Mouse (Mus musculus) embryonic facial prominence, embryonic 14.5 days (tissue): ENCODE measurements around the gene Mpdz. TPM values are rescaled to one million over a fixed set of nuclear protein-coding genes. Genes with fewer than 3 reads are reported as not detected.
A peak's percentile ranks its signal among the peaks of the same experiment; 100 is the strongest.

Source experiments
- ATAC-seq: fragments of 200-750 bp; cut with Nextera tagmentation; 2 replicates; pipeline ENCODE4 v1.8.0; 2017; ENCODE audit warnings: low read depth, moderate number of reproducible peaks, moderate TSS enrichment
- DNase-seq: peaks from one replicate; pipeline ENCODE4 v3.0.0-alpha.2; 2015; ENCODE audit warnings: low spot score
- H3K27ac ChIP-seq: fragments of 300-500 bp; sonication (generic); replicated peaks from 2 replicates; pipeline ENCODE4 v1.5.1; 2014; ENCODE audit warnings: low read depth, mild to moderate bottlenecking, low read length, moderate library complexity
- H3K27me3 ChIP-seq: fragments of 300-500 bp; sonication (generic); replicated peaks from 2 replicates; pipeline ENCODE4 v1.6.1; 2014; ENCODE audit warnings: low read length; ENCODE audit not compliant: control insufficient read depth, insufficient read depth
- H3K36me3 ChIP-seq: fragments of 300-500 bp; sonication (generic); 2 replicates; pipeline ENCODE4 v1.6.1; 2014; ENCODE audit warnings: low read length, mixed read lengths; ENCODE audit not compliant: control insufficient read depth, insufficient read depth
- H3K4me1 ChIP-seq: fragments of 300-500 bp; sonication (generic); 2 replicates; pipeline ENCODE4 v1.6.1; 2014; ENCODE audit warnings: antibody characterized with exemption, low read length; ENCODE audit not compliant: control insufficient read depth, insufficient read depth
- H3K4me2 ChIP-seq: fragments of 300-500 bp; sonication (generic); 2 replicates; pipeline ENCODE4 v1.6.1; 2014; ENCODE audit warnings: low read depth, mild to moderate bottlenecking, low read length, moderate library complexity, mixed read lengths
- H3K4me3 ChIP-seq: fragments of 300-500 bp; sonication (generic); 2 replicates; pipeline ENCODE4 v1.5.1; 2014; ENCODE audit warnings: low read depth, mild to moderate bottlenecking, low read length
- H3K9ac ChIP-seq: fragments of 300-500 bp; sonication (generic); 2 replicates; pipeline ENCODE4 v1.6.1; 2014; ENCODE audit warnings: low read depth, mild to moderate bottlenecking, low read length, moderate library complexity, mixed read lengths
- H3K9me3 ChIP-seq: fragments of 300-500 bp; sonication (generic); 2 replicates; pipeline ENCODE4 v1.6.1; 2016; ENCODE audit warnings: low read length; ENCODE audit not compliant: control insufficient read depth
- WGBS: fragments of 180-500 bp; shearing (Covaris S2); extraction: QIAGEN DNeasy Blood & Tissue Kit; methylation state at CpG from one replicate; pipeline ENCODE4 v1.1.7; 2014; 5-methylcytosine and 5-hydroxymethylcytosine counted together
- polyA plus RNA-seq: library from polyadenylated mRNA; unstranded; fragments of >200 nt; fragmentation: Nextera tagmentation; extraction: Ambion mirVana; gene quantifications from 2 replicates; pipeline ENCODE4 v1.2.1, GENCODE M21; 2014

The Mpdz gene
- polyA plus RNA-seq, 1 experiment from 2014 or later = 37.1 TPM

GRCm38 (mm10) chr4:81458921-81459320, 16.3 kb upstream of the Mpdz start:
- Histone ChIP-seq H3K27me3 (no peaks in the 10 kb centered on the region), H3K4me2 (no peak overlapping the region), H3K9ac (no peak overlapping the region), H3K4me1 (no peaks in the 10 kb centered on the region), H3K27ac (no peak overlapping the region), H3K36me3 (no peaks in the 10 kb centered on the region), H3K9me3 (no peaks in the 10 kb centered on the region), H3K4me3 (no peak overlapping the region)
- no peak for DNase-seq
- 80% methylated on average over 1 of the region's 1 CpGs for WGBS
- ATAC-seq = no peak

- Histone ChIP-seq H3K27ac (no peak overlapping the region), H3K27me3 (no peaks in the 10 kb centered on the region), H3K4me2 (no peak overlapping the region), H3K4me1 (peaks cover 18% of the 10 kb centered on the region), H3K4me3 (no peak overlapping the region), H3K9ac (no peak overlapping the region), H3K36me3 (no peaks in the 10 kb centered on the region), H3K9me3 (no peaks in the 10 kb centered on the region)
- 79% methylated on average over 3 of the region's 3 CpGs for WGBS
- ATAC-seq (no peak), DNase-seq (no peak)
Measured at GRCm38 (mm10) chr4:81453806-81454205, 11.2 kb upstream of the Mpdz start.

- Histone ChIP-seq H3K27me3 (no peaks in the 10 kb centered on the region), H3K4me1 (peaks cover 18% of the 10 kb centered on the region), H3K9ac (no peak overlapping the region), H3K4me2 (no peak overlapping the region), H3K27ac (0 out of 2 replicates have a peak overlapping the region, but pooled peaks have one; percentile 17), H3K9me3 (no peaks in the 10 kb centered on the region), H3K4me3 (no peak overlapping the region), H3K36me3 (no peaks in the 10 kb centered on the region)
- WGBS = 33% methylated on average over 2 of the region's 2 CpGs
- peak; percentile 55; the same call in 1 of the 2 replicates for ATAC-seq
- peak; percentile 40 for DNase-seq
Measured at GRCm38 (mm10) chr4:81452183-81452582, 9.6 kb upstream of the Mpdz start.

GRCm38 (mm10) chr4:81449413-81449812, 6.8 kb upstream of the Mpdz start:
- ATAC-seq = no peak

GRCm38 (mm10) chr4:81443566-81443965, 951 bp upstream of the Mpdz start:
- Histone ChIP-seq H3K4me1 (0 out of 2 replicates have a peak, but pooled peaks cover 4% of the 10 kb centered on the region), H3K9me3 (no peaks in the 10 kb centered on the region), H3K27ac (no peak overlapping the region), H3K27me3 (no peaks in the 10 kb centered on the region), H3K9ac (no peak overlapping the region), H3K4me3 (peak overlapping the region; percentile 77; the same call in 1 of the 2 replicates), H3K4me2 (peak overlapping the region; percentile 59), H3K36me3 (no peaks in the 10 kb centered on the region)
- DNase-seq (no peak), ATAC-seq (no peak)
- 82% methylated on average over 5 of the region's 5 CpGs for WGBS

More at GRCm38 (mm10) chr4:81449413-81449812, 6.8 kb upstream of the Mpdz start:
- DNase-seq = no peak
- no peak overlapping the region for H3K9ac ChIP-seq
- H3K4me3 ChIP-seq = no peak overlapping the region
- H3K9me3 ChIP-seq = no peaks in the 10 kb centered on the region
- no peak overlapping the region for H3K27ac ChIP-seq
- H3K27me3 ChIP-seq = no peaks in the 10 kb centered on the region
- no peak overlapping the region for H3K4me2 ChIP-seq
- H3K36me3 ChIP-seq = no peaks in the 10 kb centered on the region
- peaks cover 18% of the 10 kb centered on the region for H3K4me1 ChIP-seq
- WGBS = 90% methylated on average over 4 of the region's 4 CpGs

- no peaks in the 10 kb centered on the region for H3K36me3 ChIP-seq
- H3K4me2 ChIP-seq = no peak overlapping the region
- no peaks in the 10 kb centered on the region for H3K4me1 ChIP-seq
- ATAC-seq (no peak), DNase-seq (no peak)
- no peaks in the 10 kb centered on the region for H3K9me3 ChIP-seq
- WGBS = 82% methylated on average over 3 of the region's 3 CpGs
- no peak overlapping the region for H3K27ac ChIP-seq
- no peak overlapping the region for H3K9ac ChIP-seq
- H3K4me3 ChIP-seq = no peak overlapping the region
- H3K27me3 ChIP-seq = no peaks in the 10 kb centered on the region
Measured at GRCm38 (mm10) chr4:81433961-81434360, 8.7 kb downstream of the Mpdz start.

- WGBS = 82% methylated on average over 4 of the region's 4 CpGs
Measured at GRCm38 (mm10) chr4:81430826-81431225, 11.8 kb downstream of the Mpdz start.

GRCm38 (mm10) chr4:81430105-81430504, 12.5 kb downstream of the Mpdz start:
- no peak overlapping the region for H3K4me3 ChIP-seq
- H3K4me2 ChIP-seq = no peak overlapping the region
- ATAC-seq = peak; percentile 63; the same call in 1 of the 2 replicates
- no peaks in the 10 kb centered on the region for H3K27me3 ChIP-seq
- no peaks in the 10 kb centered on the region for H3K9me3 ChIP-seq
- H3K36me3 ChIP-seq = no peaks in the 10 kb centered on the region
- no peak for DNase-seq
- no peak overlapping the region for H3K27ac ChIP-seq
- 63% methylated on average over 3 of the region's 3 CpGs for WGBS
- H3K4me1 ChIP-seq = no peaks in the 10 kb centered on the region
- no peak overlapping the region for H3K9ac ChIP-seq

More at GRCm38 (mm10) chr4:81430826-81431225, 11.8 kb downstream of the Mpdz start:
- Histone ChIP-seq H3K4me2 (no peak overlapping the region), H3K9me3 (no peaks in the 10 kb centered on the region), H3K27ac (no peak overlapping the region), H3K4me1 (no peaks in the 10 kb centered on the region), H3K36me3 (no peaks in the 10 kb centered on the region), H3K27me3 (no peaks in the 10 kb centered on the region), H3K4me3 (no peak overlapping the region), H3K9ac (no peak overlapping the region)
- DNase-seq (no peak), ATAC-seq (no peak)

- ATAC-seq (no peak), DNase-seq (no peak)
- Histone ChIP-seq H3K4me3 (no peak overlapping the region), H3K9me3 (no peaks in the 10 kb centered on the region), H3K36me3 (no peaks in the 10 kb centered on the region), H3K27ac (no peak overlapping the region), H3K4me2 (no peak overlapping the region), H3K9ac (no peak overlapping the region), H3K27me3 (no peaks in the 10 kb centered on the region), H3K4me1 (no peaks in the 10 kb centered on the region)
- WGBS = 58% methylated on average over 2 of the region's 2 CpGs
Measured at GRCm38 (mm10) chr4:81429670-81430069, 12.9 kb downstream of the Mpdz start.
